Mouse (Mus musculus): ENCODE results near the gene Txlng.
A peak's percentile ranks its signal among the peaks of the same experiment; 100 is the strongest.

The Txlng gene

DNA sequence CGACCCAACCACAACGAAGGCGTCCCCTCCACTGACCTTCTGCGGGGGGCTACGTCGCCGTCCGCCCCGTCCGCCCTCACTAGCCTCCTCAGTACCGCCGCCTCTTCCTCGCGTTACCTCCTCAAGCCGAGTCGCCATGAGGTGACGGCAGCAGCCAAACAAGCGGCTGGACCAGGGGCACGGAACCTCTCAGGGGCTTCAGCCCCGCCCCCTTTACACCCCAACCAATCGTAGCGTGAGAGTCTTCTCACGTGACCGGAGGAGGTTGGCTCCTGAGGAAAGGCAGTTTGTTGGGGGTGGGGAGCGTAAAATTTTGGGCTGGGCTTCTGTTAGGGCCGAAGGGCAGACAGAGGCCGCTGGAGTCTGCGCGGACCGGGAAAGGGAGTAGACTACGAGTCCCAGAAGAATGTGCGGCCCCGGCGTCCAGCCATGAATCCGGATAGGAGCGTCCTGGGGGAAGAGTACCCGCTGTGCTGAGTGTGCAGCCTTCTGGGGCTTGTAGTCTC is at the start of gene Txlng:
TSS of gene Txlng (minus strand) at position 252 of the 506 bp plus-strand sequence.
- DNase-seq (ENCODE audit: low read depth) = peak; percentile 95

DNA sequence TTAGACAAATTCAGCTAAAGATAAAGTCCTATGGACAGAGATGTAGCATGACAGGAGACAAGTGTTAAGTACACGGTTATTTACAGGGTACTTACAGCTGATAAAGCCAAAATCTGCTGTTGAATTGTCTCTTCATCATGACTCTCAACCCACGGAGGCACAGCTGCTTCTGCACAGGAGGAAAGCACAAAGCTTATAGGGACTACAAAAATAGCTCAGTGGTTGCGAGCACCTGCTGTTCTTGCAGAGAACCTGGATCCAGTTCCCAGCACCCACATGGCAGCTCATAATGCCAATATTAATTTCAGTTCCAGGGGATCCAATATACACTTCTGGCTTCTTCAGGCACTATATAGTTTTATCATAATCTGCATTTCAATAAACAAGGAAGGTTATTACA is 49.0 kb upstream of the Txlng start:
- no peak for DNase-seq (ENCODE audit: low read depth)

GRCm38 (mm10) chrX:162873761-162874160 is 44.5 kb upstream of the Txlng start:
- DNase-seq (ENCODE audit: low read depth) = no peak

- peak; percentile 44 for DNase-seq (ENCODE audit: low read depth)
Observed at GRCm38 (mm10) chrX:162871734-162872517, 42.7 kb upstream of the Txlng start.

- DNase-seq (ENCODE audit: low read depth) = no peak
Observed at GRCm38 (mm10) chrX:162868294-162868965, 39.2 kb upstream of the Txlng start.

- DNase-seq (ENCODE audit: low read depth) = no peak
Observed at GRCm38 (mm10) chrX:162848682-162849081, 19.4 kb upstream of the Txlng start.

- DNase-seq (ENCODE audit: low read depth) = no peak
Observed at GRCm38 (mm10) chrX:162845531-162845930, 16.3 kb upstream of the Txlng start.

DNA sequence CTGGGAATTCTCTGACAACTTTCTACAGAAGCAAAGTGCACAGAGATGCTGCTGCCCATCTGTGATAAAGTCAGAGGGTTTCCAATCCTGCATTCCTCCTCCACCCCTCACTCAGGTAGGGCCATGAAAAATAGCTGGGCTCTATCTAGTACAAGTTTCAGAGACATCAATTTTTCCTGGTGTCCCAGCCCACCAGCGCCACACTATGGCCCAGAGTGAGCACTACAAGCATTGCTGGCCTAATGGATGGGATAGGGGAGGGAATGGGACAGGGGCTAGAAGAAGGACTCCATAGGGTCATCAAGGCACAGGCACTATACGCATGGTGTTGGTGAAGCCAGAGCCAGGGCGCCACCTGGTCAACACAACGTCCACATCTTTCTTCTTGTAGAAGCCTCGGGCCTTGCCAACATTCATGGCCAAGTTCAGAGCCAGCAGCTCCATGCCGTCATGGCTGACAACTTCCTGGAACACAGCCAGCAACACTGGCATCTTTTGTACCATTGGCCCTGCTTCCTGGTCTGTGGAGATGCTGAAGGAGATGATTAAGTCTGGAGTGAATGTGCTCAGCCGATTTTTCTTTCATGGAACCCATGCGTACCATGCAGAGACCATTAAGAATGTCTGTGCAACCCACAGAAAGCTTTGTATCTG is 15.3 kb upstream of the Txlng start:
- DNase-seq (ENCODE audit: low read depth) = no peak

DNA sequence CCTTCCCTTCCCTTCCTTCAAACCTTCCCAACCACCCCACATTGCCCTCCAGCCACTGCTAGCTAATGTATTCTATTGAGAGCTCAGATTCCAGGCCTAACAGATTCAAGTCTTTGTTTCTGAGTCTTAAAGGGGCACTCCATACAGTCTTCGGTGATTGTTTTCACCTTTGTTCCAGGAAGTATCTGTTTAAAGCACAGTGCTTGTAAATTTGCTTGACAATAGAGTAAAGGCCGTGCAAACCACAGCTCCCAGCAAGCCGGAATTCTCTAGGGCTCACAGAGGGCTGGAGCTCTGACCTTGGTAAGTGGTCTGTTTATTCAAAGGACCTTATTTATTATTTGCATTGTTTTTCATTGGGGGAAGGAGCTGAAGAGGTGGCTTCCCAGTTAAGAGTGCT is 2.8 kb upstream of the Txlng start:
- no peak for DNase-seq (ENCODE audit: low read depth)

GRCm38 (mm10) chrX:162831542-162831941 is 2.3 kb upstream of the Txlng start:
- no peak for DNase-seq (ENCODE audit: low read depth)

GRCm38 (mm10) chrX:162831036-162831435 is 1.8 kb upstream of the Txlng start:
- DNase-seq (ENCODE audit: low read depth) = no peak

DNA sequence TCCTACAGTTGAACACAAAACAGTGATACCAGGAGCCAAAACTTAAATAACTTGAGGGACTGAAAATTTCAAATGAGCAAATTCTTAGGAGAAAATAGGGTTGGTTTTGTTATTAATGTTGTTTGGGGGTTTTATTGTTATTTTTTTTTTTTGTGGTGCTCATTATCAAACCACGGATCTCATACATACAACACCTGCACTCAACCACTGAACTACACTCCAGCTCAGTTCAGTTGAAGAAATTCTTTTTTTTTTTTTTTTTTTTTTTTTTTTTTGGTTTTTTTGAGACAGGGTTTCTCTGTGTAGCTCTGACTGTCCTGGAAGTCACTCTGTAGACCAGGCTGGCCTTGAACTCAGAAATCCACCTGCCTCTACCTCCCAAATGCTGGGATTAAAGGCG is 1.1 kb upstream of the Txlng start:
- peak; percentile 31 for DNase-seq (ENCODE audit: low read depth)

DNA sequence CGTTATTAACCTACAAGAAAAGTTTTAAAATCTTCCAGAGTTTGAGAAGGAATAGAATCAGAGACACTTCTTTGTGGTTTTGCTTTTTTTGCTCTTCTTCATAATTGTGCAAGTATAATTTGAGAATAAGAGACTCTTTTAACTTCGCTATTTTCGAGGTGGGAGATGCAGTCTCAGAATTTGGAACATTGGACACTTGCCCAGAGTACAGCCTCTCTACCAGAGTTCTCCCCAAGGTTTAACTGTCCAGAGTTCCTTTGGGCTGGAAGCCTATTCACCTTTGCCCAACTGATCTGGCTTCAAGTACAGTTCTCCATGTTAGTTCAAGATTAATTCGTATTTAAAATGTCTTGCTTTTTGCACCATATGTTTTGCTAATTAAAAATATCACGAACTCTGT is 487 bp upstream of the Txlng start:
- no peak for DNase-seq (ENCODE audit: low read depth)

DNA sequence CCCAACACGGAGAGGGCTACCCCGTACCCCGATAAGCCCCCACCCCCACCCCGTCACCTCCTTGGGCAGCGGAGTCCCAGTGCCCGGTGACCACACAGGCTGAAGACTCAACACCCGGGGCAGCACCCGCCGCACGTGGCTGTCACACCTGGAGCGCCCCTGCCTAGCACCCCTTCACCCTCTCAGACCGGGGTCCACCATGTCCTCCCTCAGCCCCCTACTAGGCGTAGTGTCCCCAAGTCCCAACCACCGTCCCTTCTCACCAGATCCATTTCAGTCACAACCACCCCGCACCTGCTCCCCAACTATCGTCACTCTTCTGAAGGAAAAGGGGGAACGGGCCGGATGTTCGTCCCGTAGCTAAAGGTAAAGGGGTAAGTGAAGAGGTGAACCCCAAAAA is 471 bp downstream of the Txlng start:
- DNase-seq (ENCODE audit: low read depth) = no peak

DNA sequence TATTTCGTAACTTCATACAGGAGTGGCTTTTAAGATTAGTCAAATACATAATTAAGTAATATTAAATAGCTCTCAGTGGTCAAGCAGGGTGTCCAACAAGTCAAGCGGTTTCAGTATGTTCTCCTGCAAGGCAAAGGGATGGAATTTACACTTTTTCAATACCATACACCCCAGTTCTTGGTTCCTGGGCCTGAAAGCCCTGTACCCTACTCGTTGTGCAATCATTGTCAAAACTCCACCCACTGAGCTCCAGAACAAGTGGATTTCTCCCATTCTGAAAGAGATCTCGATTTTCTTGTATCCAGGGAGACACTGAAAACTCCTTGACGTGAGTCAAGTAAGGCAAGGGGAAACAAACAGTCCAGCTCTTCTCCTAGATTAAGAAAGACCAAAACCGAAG is 1.2 kb downstream of the Txlng start:
- no peak for DNase-seq (ENCODE audit: low read depth)

GRCm38 (mm10) chrX:162800371-162800770 is 28.9 kb downstream of the Txlng start:
- DNase-seq (ENCODE audit: low read depth) = peak; percentile 69

- peak; percentile 37 for DNase-seq (ENCODE audit: low read depth)
Observed at GRCm38 (mm10) chrX:162791392-162791791, 37.9 kb downstream of the Txlng start.

DNA sequence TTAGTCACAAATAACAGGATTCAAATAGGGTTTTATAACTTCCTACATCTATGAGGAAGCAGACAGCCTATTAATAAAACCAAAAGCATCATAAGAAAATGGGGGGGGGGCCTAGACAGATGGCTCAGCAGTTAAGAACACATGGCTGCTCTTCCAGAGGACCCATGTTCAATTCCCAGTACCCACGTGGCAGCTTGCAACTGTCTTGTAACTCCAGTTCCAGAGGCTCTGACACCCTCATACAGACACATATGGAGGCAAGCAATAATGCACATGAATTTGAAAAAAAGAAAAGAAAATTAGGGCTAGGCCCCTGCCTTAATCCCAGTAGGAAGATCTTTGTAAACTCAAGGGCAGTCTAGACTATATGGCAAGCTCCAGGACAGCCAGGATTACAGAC is 40.9 kb downstream of the Txlng start:
- DNase-seq (ENCODE audit: low read depth) = no peak

- no peak for DNase-seq (ENCODE audit: low read depth)
Observed at GRCm38 (mm10) chrX:162770726-162771125, 58.5 kb downstream of the Txlng start.

GRCm38 (mm10) chrX:162761716-162762395 is 67.4 kb downstream of the Txlng start:
- peak; percentile 39 for DNase-seq (ENCODE audit: low read depth)

DNA sequence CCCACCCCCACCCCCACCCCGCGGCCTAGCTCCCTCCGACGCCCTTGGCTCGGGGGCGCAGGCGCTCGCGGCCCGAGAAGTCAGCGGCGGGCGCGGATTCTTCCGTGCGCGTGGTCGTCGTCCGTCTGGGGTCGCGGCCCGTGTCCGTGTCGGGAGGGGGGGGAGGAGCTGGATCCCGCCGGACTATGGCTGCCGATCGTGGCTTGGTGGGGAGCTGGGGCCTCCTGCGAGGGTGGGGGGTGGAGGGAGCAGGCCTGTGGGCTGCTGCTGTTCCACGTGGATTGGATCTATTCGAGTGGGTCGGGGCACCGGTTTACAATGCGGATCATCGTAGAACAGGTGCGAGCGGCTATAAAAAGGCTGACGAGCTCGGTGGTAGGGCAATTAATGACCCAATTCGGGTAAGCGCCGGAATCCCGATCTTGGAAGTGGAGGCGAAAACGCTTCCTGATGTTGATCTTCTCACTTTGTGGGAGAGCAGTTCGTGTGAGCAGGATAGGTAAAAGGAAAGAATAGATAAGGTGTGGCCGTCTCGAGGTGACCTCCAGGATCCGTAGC is 68.2 kb downstream of the Txlng start:
- no peak for DNase-seq (ENCODE audit: low read depth)

Data from induced T-regulatory cell, adult 2 months (primary cell).